Mouse (Mus musculus) forebrain, embryonic 15.5 days (tissue): ENCODE measurements at regions not wholly inside any gene's neighbourhood (a gene's known extent, or its start where the extent isn't known, plus 50 kb on each side); places are given as distances from the start of the nearest gene placed in this dataset.

Experiments
- ATAC-seq: fragments of 200-750 bp; cut with Nextera tagmentation; replicated peaks from 2 replicates; pipeline ENCODE4 v1.8.0; 2017; ENCODE audit warnings: mild to moderate bottlenecking, moderate TSS enrichment, moderate library complexity
- H3K27ac ChIP-seq: fragments of 300-500 bp; sonication (generic); replicated peaks from 2 replicates; pipeline ENCODE4 v1.5.1; 2015; ENCODE audit warnings: mild to moderate bottlenecking, inconsistent platforms
- H3K27me3 ChIP-seq: fragments of 300-500 bp; sonication (generic); 2 replicates; pipeline ENCODE4 v1.6.1; 2015; ENCODE audit warnings: inconsistent platforms
- H3K36me3 ChIP-seq: fragments of 300-500 bp; sonication (generic); 2 replicates; pipeline ENCODE4 v1.6.1; 2015; ENCODE audit warnings: mild to moderate bottlenecking, inconsistent platforms
- H3K4me1 ChIP-seq: fragments of 300-500 bp; sonication (generic); 2 replicates; pipeline ENCODE4 v1.6.1; 2015; ENCODE audit warnings: inconsistent platforms
- H3K4me2 ChIP-seq: fragments of 300-500 bp; sonication (generic); replicated peaks from 2 replicates; pipeline ENCODE4 v1.6.1; 2015; ENCODE audit warnings: mild to moderate bottlenecking, inconsistent platforms
- H3K4me3 ChIP-seq: fragments of 300-500 bp; sonication (generic); 2 replicates; pipeline ENCODE4 v1.5.1; 2015; ENCODE audit warnings: mild to moderate bottlenecking, inconsistent platforms
- H3K9ac ChIP-seq: fragments of 300-500 bp; sonication (generic); replicated peaks from 2 replicates; pipeline ENCODE4 v1.6.1; 2015; ENCODE audit warnings: mild to moderate bottlenecking, inconsistent platforms
- H3K9me3 ChIP-seq: fragments of 300-500 bp; sonication (generic); 2 replicates; pipeline ENCODE4 v1.6.1; 2016; ENCODE audit warnings: inconsistent platforms
- WGBS: fragments of 180-500 bp; shearing (Covaris S2); methylation state at CpG from one replicate; pipeline ENCODE4 v1.1.7; 2015; ENCODE audit warnings: mixed read lengths; 5-methylcytosine and 5-hydroxymethylcytosine counted together

DNA sequence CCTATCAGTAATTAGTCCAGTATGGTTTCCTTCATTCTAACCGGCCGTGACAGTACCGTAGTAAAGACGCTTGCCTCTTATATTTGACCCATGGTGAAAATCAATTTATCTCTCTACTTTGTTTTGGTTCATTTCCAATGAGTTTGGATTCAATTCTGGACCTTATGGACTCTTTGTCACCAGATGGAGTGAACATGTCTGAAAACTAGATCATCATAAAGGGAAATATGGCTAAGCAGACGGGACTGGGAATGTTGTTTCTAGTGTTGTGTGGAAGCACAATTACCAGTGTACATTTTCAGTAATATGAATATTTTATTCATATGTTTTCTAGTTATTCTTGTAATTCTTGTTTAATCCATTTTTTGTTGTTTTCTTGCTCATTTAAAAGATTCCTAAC is 261.4 kb downstream of the Ins1 start:
- 81% methylated on average over 5 of the region's 5 CpGs for WGBS
- Histone ChIP-seq H3K4me2 (no peak overlapping the region), H3K4me3 (no peak overlapping the region), H3K4me1 (no peaks in the 10 kb centered on the region), H3K36me3 (no peaks in the 10 kb centered on the region), H3K9ac (no peak overlapping the region), H3K27me3 (no peaks in the 10 kb centered on the region), H3K27ac (no peak overlapping the region), H3K9me3 (0 out of 2 replicates have a peak, but pooled peaks cover 3% of the 10 kb centered on the region)
- ATAC-seq: no peak; the same call in 1 of the 2 replicates

DNA sequence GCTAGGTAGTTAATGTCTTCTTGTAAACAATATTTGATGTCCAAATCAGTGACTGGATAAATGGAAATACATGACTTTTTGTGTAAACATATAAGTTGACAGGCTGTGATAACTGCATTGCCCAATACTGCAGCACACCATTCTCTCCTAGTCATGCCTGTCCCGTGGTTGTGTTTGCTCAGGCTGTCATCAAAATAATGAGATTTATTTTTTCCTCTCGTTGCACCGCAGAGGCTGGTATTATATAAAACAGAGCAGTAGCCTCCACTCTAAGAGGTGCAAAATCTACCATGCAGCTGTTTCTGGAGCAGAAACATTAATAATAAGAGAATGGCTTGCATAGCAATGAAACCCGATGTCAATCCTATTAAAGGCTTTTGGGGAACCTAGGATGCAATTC is 239.2 kb downstream of the Ins1 start:
- Histone ChIP-seq H3K4me3 (no peak overlapping the region), H3K4me1 (0 out of 2 replicates have a peak, but pooled peaks cover 2% of the 10 kb centered on the region), H3K27me3 (no peaks in the 10 kb centered on the region), H3K4me2 (no peak overlapping the region), H3K9ac (no peak overlapping the region), H3K36me3 (no peaks in the 10 kb centered on the region), H3K9me3 (no peaks in the 10 kb centered on the region), H3K27ac (no peak overlapping the region)
- 65% methylated on average over 4 of the region's 4 CpGs for WGBS
- no peak for ATAC-seq
